Mouse (Mus musculus) MEL (cell line): ENCODE data around the gene Crybb1. TPM values are rescaled to one million over a fixed set of nuclear protein-coding genes. Genes with fewer than 3 reads are reported as not detected.

Experiments used
- DNase-seq: peaks from one replicate; pipeline ENCODE4 v3.0.0; 2011; ENCODE audit warnings: low read depth, low spot score
- H3K27ac ChIP-seq: 2 replicates; pipeline ENCODE4 v1.5.1; 2012; ENCODE audit warnings: low read depth, mild to moderate bottlenecking, control low read depth, low read length, moderate library complexity; ENCODE audit not compliant: control insufficient read depth
- H3K27me3 ChIP-seq, 2 experiments: fragments of 150-350 bp in 1 of 2; sonication (generic) in 1 of 2; 2 replicates each; pipeline ENCODE4 v1.6.1; 2012; ENCODE audit warnings: low read length in 2 of 2, mild to moderate bottlenecking in 2 of 2, improper control_type of control experiment in 1 of 2, moderate library complexity in 1 of 2; ENCODE audit not compliant: insufficient read depth in 2 of 2, control insufficient read depth in 1 of 2
- H3K36me3 ChIP-seq, 2 experiments: 2 replicates each; pipeline ENCODE4 v1.6.1; 2012 to 2014; ENCODE audit warnings: low read length in 2 of 2, improper control_type of control experiment in 1 of 2, inconsistent platforms in 1 of 2, mild to moderate bottlenecking in 1 of 2; ENCODE audit not compliant: insufficient read depth in 2 of 2, control insufficient read depth in 1 of 2
- H3K4me1 ChIP-seq, 2 experiments: fragments of 150-350 bp in 1 of 2; sonication (generic) in 1 of 2; 2 replicates each; pipeline ENCODE4 v1.6.1; 2012; ENCODE audit warnings: low read length in 2 of 2, improper control_type of control experiment in 1 of 2, mild to moderate bottlenecking in 1 of 2; ENCODE audit not compliant: insufficient read depth in 2 of 2, control insufficient read depth in 1 of 2
- H3K4me3 ChIP-seq, 2 experiments: fragments of 150-350 bp in 1 of 2; sonication (generic) in 1 of 2; 2 replicates each; pipeline ENCODE4 v1.5.1; 2012; ENCODE audit warnings: low read depth in 2 of 2, low read length in 2 of 2, mild to moderate bottlenecking in 2 of 2, moderate library complexity in 2 of 2, control low read depth in 1 of 2, improper control_type of control experiment in 1 of 2; ENCODE audit not compliant: control insufficient read depth in 1 of 2, insufficient read depth in 1 of 2
- H3K79me2 ChIP-seq: 2 replicates; pipeline ENCODE4 v1.6.1; 2012; ENCODE audit warnings: mild to moderate bottlenecking, low read length, moderate library complexity; ENCODE audit not compliant: control insufficient read depth, poor library complexity, insufficient read depth
- H3K9ac ChIP-seq: 2 replicates; pipeline ENCODE4 v1.6.1; 2012; ENCODE audit warnings: low read depth, mild to moderate bottlenecking, control low read depth, low read length, moderate library complexity; ENCODE audit not compliant: control insufficient read depth, poor library complexity, severe bottlenecking
- H3K9me3 ChIP-seq: fragments of 150-350 bp; sonication (generic); replicated peaks from 2 replicates; pipeline ENCODE4 v1.6.1; 2012; ENCODE audit warnings: mild to moderate bottlenecking, low read length, improper control_type of control experiment, moderate library complexity; ENCODE audit not compliant: insufficient read depth
- CTCF ChIP-seq, 3 experiments: IDR thresholded peaks in 2 of 3; conservative IDR thresholded peaks in 1 of 3; 2 replicates each; pipeline ENCODE4 v1.5.1; 2011 to 2012; ENCODE audit warnings: low read length in 3 of 3, low read depth in 2 of 3, mild to moderate bottlenecking in 2 of 3, improper control_type of control experiment in 1 of 3, inconsistent platforms in 1 of 3, mixed read lengths in 1 of 3, moderate library complexity in 1 of 3; ENCODE audit not compliant: control insufficient read depth in 1 of 3, insufficient read depth in 1 of 3, poor library complexity in 1 of 3, severe bottlenecking in 1 of 3
- E2F4 ChIP-seq: IDR thresholded peaks from 2 replicates; pipeline ENCODE4 v1.6.1; 2011; ENCODE audit warnings: low read depth, low read length, improper control_type of control experiment, borderline replicate concordance
- EP300 ChIP-seq, 2 experiments: IDR thresholded peaks; 2 replicates each; pipeline ENCODE4 v1.6.1; 2011; ENCODE audit warnings: improper control_type of control experiment in 2 of 2, low read length in 2 of 2, low read depth in 1 of 2, mild to moderate bottlenecking in 1 of 2
- GATA1 ChIP-seq: IDR thresholded peaks from 2 replicates; pipeline ENCODE4 v1.6.1; 2011; ENCODE audit warnings: low read depth, low read length, improper control_type of control experiment
- HCFC1 ChIP-seq: IDR thresholded peaks from 2 replicates; pipeline ENCODE4 v1.6.1; 2012; ENCODE audit warnings: low read depth, mild to moderate bottlenecking, inconsistent platforms, low read length, improper control_type of control experiment, moderate library complexity
- MEF2A ChIP-seq: IDR thresholded peaks from 2 replicates; pipeline ENCODE4 v1.6.1; 2014; ENCODE audit warnings: low read depth, mild to moderate bottlenecking, inconsistent platforms, low read length, improper control_type of control experiment; ENCODE audit not compliant: poor library complexity, insufficient replicate concordance, severe bottlenecking; ENCODE audit errors: extremely low read depth
- MXI1 ChIP-seq: IDR thresholded peaks from 2 replicates; pipeline ENCODE4 v1.6.1; 2011; ENCODE audit warnings: mild to moderate bottlenecking, low read depth, low read length, improper control_type of control experiment
- NELFE ChIP-seq: IDR thresholded peaks from 2 replicates; pipeline ENCODE4 v1.6.1; 2011; ENCODE audit warnings: low read depth, low read length, improper control_type of control experiment
- NRF1 ChIP-seq: IDR thresholded peaks from 2 replicates; pipeline ENCODE4 v1.6.1; 2014; ENCODE audit warnings: low read depth, mild to moderate bottlenecking, inconsistent platforms, low read length, improper control_type of control experiment, moderate library complexity; ENCODE audit not compliant: poor library complexity, insufficient read depth, severe bottlenecking
- POLR2AphosphoS5 ChIP-seq: IDR thresholded peaks from 2 replicates; pipeline ENCODE4 v1.6.1; 2012; ENCODE audit warnings: low read depth, borderline replicate concordance, mild to moderate bottlenecking, inconsistent platforms, low read length, moderate library complexity, mixed read lengths
- RAD21 ChIP-seq: IDR thresholded peaks from 2 replicates; pipeline ENCODE4 v1.6.1; 2011; ENCODE audit warnings: mild to moderate bottlenecking, low read depth, low read length, improper control_type of control experiment
- RCOR1 ChIP-seq: IDR thresholded peaks from 2 replicates; pipeline ENCODE4 v1.6.1; 2012; ENCODE audit warnings: low read depth, mild to moderate bottlenecking, inconsistent platforms, low read length, improper control_type of control experiment
- SMC3 ChIP-seq: IDR thresholded peaks from 2 replicates; pipeline ENCODE4 v1.6.1; 2011; ENCODE audit warnings: low read depth, low read length, improper control_type of control experiment
- TAL1 ChIP-seq: IDR thresholded peaks from 2 replicates; pipeline ENCODE4 v1.6.1; 2012; ENCODE audit warnings: mild to moderate bottlenecking, inconsistent platforms, low read length, moderate library complexity, mixed read lengths
- UBTF ChIP-seq: IDR thresholded peaks from 2 replicates; pipeline ENCODE4 v1.6.1; 2012; ENCODE audit warnings: low read depth, mild to moderate bottlenecking, inconsistent platforms, low read length, improper control_type of control experiment, moderate library complexity, borderline replicate concordance; ENCODE audit not compliant: insufficient read depth
- USF2 ChIP-seq, 2 experiments: IDR thresholded peaks; 2 replicates each; pipeline ENCODE4 v1.6.1; 2011 to 2012; ENCODE audit warnings: improper control_type of control experiment in 2 of 2, low read length in 2 of 2, borderline replicate concordance in 1 of 2, inconsistent platforms in 1 of 2, low read depth in 1 of 2, mild to moderate bottlenecking in 1 of 2; ENCODE audit not compliant: insufficient read depth in 1 of 2
- ZC3H11A ChIP-seq: IDR thresholded peaks from 2 replicates; pipeline ENCODE4 v1.6.1; 2012; ENCODE audit warnings: low read depth, mild to moderate bottlenecking, inconsistent platforms, low read length, improper control_type of control experiment
- polyA plus RNA-seq, 2 experiments: library from polyadenylated mRNA; stranded (reverse) in 1 of 2; unstranded in 1 of 2; fragments of >175 nt in 1 of 2; fragments of >200 nt in 1 of 2; gene quantifications; 2 replicates each; pipeline versions ENCODE4 v1.2.1 to v1.2.4; 2012; ENCODE audit warnings: low replicate concordance in 2 of 2, low read depth in 1 of 2; ENCODE audit not compliant: insufficient read length in 2 of 2, insufficient read depth in 1 of 2, missing spikeins in 1 of 2
- total RNA-seq: library from RNA; depleted of rRNA; stranded (reverse); fragments of 300-350 nt; gene quantifications from 2 replicates; pipeline ENCODE4 v1.2.3, GENCODE M21; 2012

Gene Crybb1
- total and polyA plus RNA-seq, 3 experiments = 0.24 to 0.27 TPM; not detected in 1

DNA sequence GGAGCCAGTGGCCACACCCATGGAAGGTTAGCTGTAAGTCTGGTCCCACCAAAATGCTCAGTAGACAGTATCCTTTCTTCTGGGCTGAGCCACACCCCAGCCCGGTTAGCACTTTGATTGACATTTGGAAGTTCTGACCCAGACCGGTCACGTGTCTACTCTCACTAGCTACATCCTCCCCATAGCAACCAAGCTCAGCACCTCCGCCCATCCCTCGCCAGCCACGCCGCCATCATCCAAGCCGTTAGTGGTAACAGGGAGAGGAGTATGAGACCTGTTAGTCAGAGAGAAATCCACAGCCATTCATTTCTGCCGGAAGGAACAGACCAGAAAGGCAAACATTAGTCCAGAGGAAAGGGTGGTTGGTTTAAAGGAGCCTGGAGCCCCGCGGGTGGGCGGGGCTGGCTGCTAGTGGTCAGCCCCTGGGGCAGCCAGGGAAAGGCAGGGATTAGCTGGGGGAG lies 40.3 kb upstream of the Crybb1 start:
- H3K27me3 ChIP-seq = no peaks in the 10 kb centered on the region
- H3K9me3 ChIP-seq = no peaks in the 10 kb centered on the region
- no peak overlapping the region for H3K27ac ChIP-seq
- no peak overlapping the region for H3K4me3 ChIP-seq
- H3K36me3 ChIP-seq = no peaks in the 10 kb centered on the region
- no peak overlapping the region for H3K9ac ChIP-seq
- no peak for TF ChIP-seq NRF1
- TF ChIP-seq TAL1 = no peak
- no peak for TF ChIP-seq CTCF (IDR thresholded peaks at IDR 0.05 in 2 of 3, conservative IDR thresholded peaks at IDR 0.05 in 1 of 3; ENCODE audit: control insufficient read depth in 1 of 3, insufficient read depth in 1 of 3, low read depth in 2 of 3, low read length in 3 of 3, poor library complexity in 1 of 3, severe bottlenecking in 1 of 3)
- TF ChIP-seq RAD21 = no peak
- no peak for TF ChIP-seq UBTF
- no peaks in the 10 kb centered on the region for H3K79me2 ChIP-seq
- no peaks in the 10 kb centered on the region for H3K4me1 ChIP-seq
- no peak for DNase-seq

DNA sequence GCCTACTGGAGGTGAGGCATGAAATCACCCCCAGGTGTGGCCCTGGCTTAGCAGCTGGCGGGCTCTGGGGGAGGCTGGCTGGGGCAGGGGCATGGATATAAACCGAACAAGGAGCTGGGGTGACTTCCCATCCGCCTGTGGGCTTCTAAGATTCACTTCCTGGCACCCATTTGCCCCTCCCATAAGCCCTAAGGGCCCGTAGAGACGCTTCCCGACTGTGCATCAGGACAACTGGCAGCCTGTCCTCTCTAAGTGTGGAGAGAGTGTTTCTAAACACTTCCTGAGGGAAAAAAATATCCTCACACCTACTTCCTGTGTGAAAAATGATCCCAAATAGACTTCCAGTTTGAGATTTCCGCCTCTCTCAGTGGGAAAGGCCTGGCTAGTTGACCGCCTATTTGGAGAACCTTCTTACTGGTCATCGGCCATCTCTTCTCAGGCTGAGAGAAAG lies 39.8 kb upstream of the Crybb1 start:
- Histone ChIP-seq H3K4me1 (no peaks in the 10 kb centered on the region), H3K79me2 (no peaks in the 10 kb centered on the region), H3K9me3 (no peaks in the 10 kb centered on the region), H3K27me3 (no peaks in the 10 kb centered on the region), H3K4me3 (no peak overlapping the region), H3K27ac (no peak overlapping the region), H3K36me3 (no peaks in the 10 kb centered on the region), H3K9ac (no peak overlapping the region)
- DNase-seq = no peak
- TF ChIP-seq MXI1 (no peak), NRF1 (no peak), HCFC1 (no peak), NELFE (no peak)

DNA sequence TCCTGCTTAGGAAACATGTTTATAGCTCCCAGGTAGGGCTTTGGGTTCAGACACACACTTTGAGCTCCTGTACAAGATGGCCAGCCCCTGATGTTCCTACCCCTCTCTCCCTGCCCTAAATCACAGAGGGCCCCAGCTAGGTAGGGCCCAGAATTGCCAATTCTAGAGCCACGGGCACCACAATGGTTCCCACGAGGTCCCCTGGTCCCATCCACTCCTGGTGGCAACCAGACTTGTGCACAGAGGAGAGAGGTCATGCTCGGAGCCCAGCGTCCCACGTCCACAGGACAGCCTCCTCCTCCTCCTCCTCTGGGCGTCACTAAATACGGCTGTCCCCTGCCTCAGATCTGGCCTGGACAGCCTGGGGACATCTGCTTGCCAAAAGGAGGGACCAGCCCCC lies 39.3 kb upstream of the Crybb1 start:
- no peaks in the 10 kb centered on the region for H3K9me3 ChIP-seq
- TF ChIP-seq MEF2A (no peak), GATA1 (no peak), E2F4 (no peak), USF2 (IDR thresholded peaks at IDR 0.05; ENCODE audit: borderline replicate concordance in 1 of 2, insufficient read depth in 1 of 2, low read depth in 1 of 2, low read length in 2 of 2) (no peak), EP300 (IDR thresholded peaks at IDR 0.05; ENCODE audit: low read depth in 1 of 2, low read length in 2 of 2) (no peak), CTCF (IDR thresholded peaks at IDR 0.05 in 2 of 3, conservative IDR thresholded peaks at IDR 0.05 in 1 of 3; ENCODE audit: control insufficient read depth in 1 of 3, insufficient read depth in 1 of 3, low read depth in 2 of 3, low read length in 3 of 3, poor library complexity in 1 of 3, severe bottlenecking in 1 of 3) (no peak), ZC3H11A (no peak), RCOR1 (no peak), SMC3 (no peak), POLR2AphosphoS5 (no peak)
- H3K4me3 ChIP-seq = no peak overlapping the region
- no peaks in the 10 kb centered on the region for H3K36me3 ChIP-seq
- H3K27me3 ChIP-seq = no peaks in the 10 kb centered on the region
- no peak overlapping the region for H3K9ac ChIP-seq
- no peak overlapping the region for H3K27ac ChIP-seq
- no peak for DNase-seq
- H3K4me1 ChIP-seq = no peaks in the 10 kb centered on the region
- no peaks in the 10 kb centered on the region for H3K79me2 ChIP-seq
